30 mouse cellular contexts compared by ENCODE assay signal in genomic region chr19:44259484-44259883, GRCm38 (mm10). TPM values are rescaled to one million over a fixed set of nuclear protein-coding genes. Genes with fewer than 3 reads are reported as not detected.
"Had no signal": no experiment of that assay in that cellular context is flagged by ENCODE, and none has a peak within 500 bp of the region (broad histone marks: within the 10 kb centered on the region; RNA-seq: fewer than 3 reads in every experiment).

No protein-coding gene starts in this region.

- H3K27ac ChIP-seq: heart, adult 2 months; heart, embryonic 13.5 days; heart, embryonic 15.5 days; hindbrain, embryonic 13.5 days; hindbrain, embryonic 15.5 days; hindbrain, postnatal 0 days; kidney, embryonic 15.5 days; kidney, postnatal 0 days; left cerebral cortex, adult 2 months; limb, embryonic 13.5 days; limb, embryonic 15.5 days; liver, embryonic 12.5 days had no signal

- H3K4me3 ChIP-seq: heart, adult 2 months; heart, embryonic 13.5 days; heart, embryonic 15.5 days; hindbrain, embryonic 13.5 days; hindbrain, embryonic 15.5 days; kidney, embryonic 15.5 days; left cerebral cortex, adult 2 months; limb, embryonic 13.5 days; limb, embryonic 15.5 days; liver, embryonic 12.5 days had no signal

- H3K9me3 ChIP-seq: heart, embryonic 13.5 days; heart, embryonic 15.5 days; hindbrain, embryonic 13.5 days; hindbrain, embryonic 15.5 days; kidney, embryonic 15.5 days; limb, embryonic 13.5 days; limb, embryonic 15.5 days; liver, embryonic 12.5 days had no signal

- H3K27me3 ChIP-seq: heart, embryonic 13.5 days; heart, embryonic 15.5 days; hindbrain, embryonic 13.5 days; hindbrain, embryonic 15.5 days; kidney, embryonic 15.5 days; limb, embryonic 13.5 days; limb, embryonic 15.5 days; liver, embryonic 12.5 days had no signal

- ATAC-seq: hindbrain, postnatal 0 days; intestine, embryonic 16.5 days; liver, embryonic 12.5 days had no signal

- H3K4me1 ChIP-seq: hindbrain, embryonic 13.5 days; hindbrain, embryonic 15.5 days; kidney, embryonic 15.5 days; limb, embryonic 15.5 days had no signal

- H3K4me2 ChIP-seq: heart, embryonic 11.5 days; heart, embryonic 13.5 days; heart, embryonic 15.5 days; hindbrain, embryonic 13.5 days; hindbrain, embryonic 15.5 days; kidney, embryonic 15.5 days; limb, embryonic 13.5 days; limb, embryonic 15.5 days; liver, embryonic 12.5 days had no signal

- DNase-seq: gastrocnemius, postnatal 14 days; gastrocnemius, postnatal 36 days; heart, adult 11 months; heart, adult 2 months; heart, postnatal 14 days; heart, postnatal 36 days; kidney, adult 11 months; kidney, adult 2 months; kidney, adult 9 months; kidney, postnatal 14 days; kidney, postnatal 36 days; layer of hippocampus, adult 9-11 months; left cerebral cortex, postnatal 4 days had no signal

- H3K36me3 ChIP-seq: heart, embryonic 13.5 days; heart, embryonic 15.5 days; hindbrain, embryonic 13.5 days; hindbrain, embryonic 15.5 days; kidney, embryonic 15.5 days; limb, embryonic 13.5 days; limb, embryonic 15.5 days; liver, embryonic 12.5 days had no signal

- H3K9ac ChIP-seq: heart, embryonic 13.5 days; heart, embryonic 15.5 days; hindbrain, embryonic 13.5 days; hindbrain, embryonic 15.5 days; kidney, embryonic 15.5 days; limb, embryonic 13.5 days; limb, embryonic 15.5 days; liver, embryonic 12.5 days had no signal

RNA-seq across cellular contexts. Expression of gene Scd3, which starts 56.4 kb away (rescaled TPM):
- total RNA-seq: gastrocnemius, adult 18-20 months; gastrocnemius, adult 8-10 months; gastrocnemius, postnatal 14 days; gastrocnemius, postnatal 36 days; heart, postnatal 14 days; heart, postnatal 36 days; liver, adult 2 months had no signal
- polyA plus RNA-seq: large intestine, adult 2 months; limb, embryonic 13.5 days; liver, embryonic 12.5 days had no signal
